Mouse (Mus musculus) megakaryocyte, embryonic 14.5 days (primary cell): ENCODE measurements around the gene Ice2.

Experiments
- FLI1 ChIP-seq: IDR thresholded peaks from 2 replicates; pipeline ENCODE4 v1.6.1; 2012; ENCODE audit warnings: low read length, inconsistent platforms, mixed read lengths
- GATA1 ChIP-seq: IDR thresholded peaks from 3 replicates; pipeline ENCODE4 v1.6.1; 2012; ENCODE audit warnings: mixed read lengths, low read length, inconsistent platforms, borderline replicate concordance

DNA sequence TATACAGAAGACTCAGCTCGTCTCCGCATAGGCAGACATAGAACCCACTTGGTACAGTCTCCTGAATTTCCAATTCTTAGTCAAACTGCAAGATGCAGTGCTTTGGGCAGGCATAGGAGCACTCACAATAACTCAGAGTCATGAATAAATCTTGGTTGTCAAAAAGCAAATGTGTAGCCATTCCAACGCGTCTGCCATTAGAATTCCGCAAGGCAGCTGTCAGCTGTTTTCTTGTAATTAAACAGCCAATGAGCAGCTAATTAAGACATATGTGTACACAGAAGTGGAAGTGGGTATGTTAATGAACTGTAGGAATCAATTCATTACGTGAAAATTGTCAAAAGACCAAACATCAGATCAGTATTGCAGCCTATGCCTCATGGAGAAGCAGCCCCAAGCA is 43.5 kb upstream of the Ice2 start:
- TF ChIP-seq GATA1 (no peak), FLI1 (no peak)
